Mouse (Mus musculus) lung, adult 2 months (tissue): ENCODE measurements around the gene Tpst1.

Experiments used
- CTCF ChIP-seq: fragments of 200-500 bp; IDR thresholded peaks from 2 replicates; pipeline ENCODE4 v1.5.1; 2011; ENCODE audit warnings: mild to moderate bottlenecking, low read length, control low read depth; ENCODE audit not compliant: insufficient read depth
- POLR2A ChIP-seq: fragments of 200-500 bp; IDR thresholded peaks from 2 replicates; pipeline ENCODE4 v1.6.1; 2011; ENCODE audit warnings: low read depth, mild to moderate bottlenecking, control low read depth, low read length, borderline replicate concordance; ENCODE audit errors: extremely low read depth

- peak; percentile 82 for TF ChIP-seq CTCF
- TF ChIP-seq POLR2A: peak; percentile 43; the same call in 1 of the 2 replicates
Measured at GRCm38 (mm10) chr5:130023767-130024539, 49.2 kb upstream of the Tpst1 start.
